Mouse (Mus musculus) heart, postnatal 0 days (tissue): ENCODE measurements around the gene Gm10153.

ENCODE experiments used
- CTCF ChIP-seq: IDR thresholded peaks from 2 replicates; pipeline ENCODE4 v1.5.1; 2016; ENCODE audit warnings: antibody characterized with exemption, control low read depth, low read depth
- EP300 ChIP-seq: IDR thresholded peaks from 2 replicates; pipeline ENCODE4 v1.6.1; 2016; ENCODE audit warnings: antibody characterized with exemption, low read depth

DNA sequence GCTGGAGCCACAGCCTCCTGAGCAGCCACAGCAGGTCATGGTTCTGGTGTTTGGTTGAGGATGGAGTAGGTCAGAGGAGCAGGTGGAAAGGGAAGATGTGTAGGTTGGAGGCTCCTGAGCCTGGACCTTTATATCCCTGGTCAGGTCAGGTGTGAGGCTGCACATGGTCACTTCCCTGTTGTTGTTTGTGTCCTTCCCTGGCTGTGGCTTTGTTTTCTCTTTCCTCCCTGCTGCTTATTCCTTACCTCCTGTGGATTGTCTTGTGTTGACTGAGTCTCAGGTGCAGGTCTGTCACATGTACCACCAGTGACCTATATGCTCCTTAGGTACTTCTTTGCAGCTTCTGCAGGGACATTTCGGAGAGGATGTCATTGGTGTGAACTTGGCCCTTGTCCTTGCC is 45.7 kb downstream of the Gm10153 start, which contains the start of gene Gm45337:
- TF ChIP-seq CTCF = no peak
- no peak for TF ChIP-seq EP300
